Mouse (Mus musculus) kidney, adult 18-20 months (tissue): ENCODE measurements around the gene Syngr2.

ENCODE experiments used
- DNase-seq: peaks from one replicate; pipeline ENCODE4 v3.0.0; 2021

Gene Syngr2

GRCm38 (mm10) chr11:117809407-117810311 lies at the start of gene Syngr2, which contains the start of gene Gm20708:
Syngr2 (plus strand) TSS chr11:117809668.
Gm20708 (plus strand) TSS chr11:117809668.
- DNase-seq = peak; percentile 86

GRCm38 (mm10) chr11:117760374-117761119 lies 48.9 kb upstream of the Syngr2 start:
- DNase-seq = peak; percentile 42

- DNase-seq = no peak
Observed at GRCm38 (mm10) chr11:117761801-117762200, 47.7 kb upstream of the Syngr2 start.

GRCm38 (mm10) chr11:117762246-117762645 lies 47.2 kb upstream of the Syngr2 start:
- no peak for DNase-seq

DNA sequence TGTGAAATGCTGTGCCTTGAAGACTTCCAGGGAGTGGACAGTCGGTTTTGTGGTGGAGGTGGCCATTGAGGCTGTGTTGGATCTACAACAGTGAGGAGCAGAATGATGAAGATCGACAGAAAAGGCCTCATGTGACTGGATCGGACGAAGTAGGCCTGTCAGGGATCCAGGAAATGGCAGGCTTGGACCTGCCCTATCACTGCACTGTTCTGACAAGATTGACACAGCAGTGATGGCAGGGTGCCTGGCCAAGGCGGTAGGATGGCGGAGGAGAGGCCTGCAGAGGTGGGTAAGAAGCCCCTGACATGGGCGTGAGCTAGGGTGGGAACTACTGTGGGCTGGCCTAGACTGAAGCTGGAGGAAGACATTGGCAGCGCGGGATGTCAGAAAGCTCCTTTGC lies 45.1 kb upstream of the Syngr2 start:
- DNase-seq = no peak

DNA sequence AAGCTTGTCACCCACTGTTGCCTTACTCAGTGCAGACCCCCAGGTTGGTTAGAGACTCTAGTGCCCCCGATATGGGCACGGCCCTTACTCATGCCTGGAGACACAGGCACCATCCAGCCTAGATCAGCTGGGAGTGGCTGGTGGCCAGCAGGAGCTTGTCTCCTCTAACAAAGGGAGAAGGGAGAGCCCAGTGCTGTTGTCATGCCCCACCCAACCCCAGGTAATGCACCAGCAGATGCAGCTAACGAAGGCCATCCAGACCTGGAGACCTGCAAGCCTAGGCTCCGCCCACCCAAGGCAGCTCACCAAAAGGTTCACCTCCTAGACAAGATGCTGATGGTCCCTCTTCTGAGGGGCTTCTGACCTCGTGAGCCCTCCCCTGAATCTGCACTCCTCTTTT lies 44.1 kb upstream of the Syngr2 start:
- no peak for DNase-seq

GRCm38 (mm10) chr11:117766275-117766674 lies 43.2 kb upstream of the Syngr2 start:
- no peak for DNase-seq

GRCm38 (mm10) chr11:117768725-117769682 lies 40.5 kb upstream of the Syngr2 start:
- DNase-seq = peak; percentile 35

DNA sequence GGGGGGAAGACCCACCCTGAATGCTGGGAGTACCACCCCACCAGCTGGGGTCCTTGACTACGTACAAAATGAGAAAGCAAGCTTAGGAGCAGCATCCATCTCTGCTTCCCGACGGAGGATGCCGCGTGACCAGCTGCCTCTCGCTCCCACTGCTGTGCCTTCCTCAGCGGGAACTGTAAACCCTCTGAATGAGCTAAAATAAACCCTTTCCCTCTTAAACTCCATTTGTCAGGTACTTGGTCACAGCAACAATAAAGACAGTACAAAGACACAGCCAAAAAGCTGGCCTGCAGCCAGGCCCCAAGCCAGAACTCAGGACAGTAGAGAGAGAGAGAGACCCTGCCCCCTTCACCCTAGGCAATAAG lies 39.8 kb upstream of the Syngr2 start:
- DNase-seq = no peak

DNA sequence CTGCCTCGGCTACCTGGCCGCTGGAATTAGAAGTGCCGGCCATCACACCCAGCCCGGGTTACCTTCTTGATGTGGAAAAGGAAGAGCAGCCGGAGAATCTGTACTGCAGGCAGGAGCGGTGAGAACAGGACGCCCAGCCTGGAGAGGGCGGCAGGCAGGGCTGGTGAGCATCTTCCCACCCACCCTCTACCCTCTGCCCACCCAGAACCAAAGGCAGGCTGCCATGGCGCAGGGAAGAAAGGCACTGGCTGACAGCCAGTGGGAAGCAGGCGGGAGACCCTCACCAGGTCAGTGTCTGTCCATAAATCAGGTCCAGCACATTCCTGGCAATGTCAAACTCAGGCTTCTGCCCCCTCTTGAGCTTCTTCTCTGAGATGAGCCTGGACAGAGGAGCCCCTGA lies 39.1 kb upstream of the Syngr2 start:
- DNase-seq = no peak

- DNase-seq = no peak
Observed at GRCm38 (mm10) chr11:117772352-117772751, 37.1 kb upstream of the Syngr2 start.

GRCm38 (mm10) chr11:117774925-117775324 lies 34.5 kb upstream of the Syngr2 start:
- no peak for DNase-seq

GRCm38 (mm10) chr11:117775540-117775939 lies 33.9 kb upstream of the Syngr2 start:
- DNase-seq = no peak

GRCm38 (mm10) chr11:117776085-117776792 lies 33.2 kb upstream of the Syngr2 start:
- DNase-seq = no peak

DNA sequence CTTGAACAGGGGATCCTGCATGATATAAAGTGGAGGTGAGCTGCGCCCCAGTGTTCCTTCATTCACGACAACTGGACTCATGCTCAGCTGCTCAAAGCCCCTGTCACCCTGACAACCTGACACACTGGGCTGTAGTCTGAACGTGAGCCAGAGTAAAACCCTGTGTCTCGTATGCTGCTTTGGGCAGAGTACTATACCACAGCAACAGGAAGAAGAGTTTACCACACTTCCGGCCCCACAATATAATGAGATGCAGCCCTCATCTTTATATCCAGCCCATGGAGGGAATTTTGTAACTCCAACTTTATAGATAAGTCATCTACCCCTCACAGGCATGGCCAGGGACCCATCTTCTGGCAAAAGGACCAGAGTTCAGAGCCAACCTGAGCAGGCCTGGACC lies 32.4 kb upstream of the Syngr2 start:
- no peak for DNase-seq

DNA sequence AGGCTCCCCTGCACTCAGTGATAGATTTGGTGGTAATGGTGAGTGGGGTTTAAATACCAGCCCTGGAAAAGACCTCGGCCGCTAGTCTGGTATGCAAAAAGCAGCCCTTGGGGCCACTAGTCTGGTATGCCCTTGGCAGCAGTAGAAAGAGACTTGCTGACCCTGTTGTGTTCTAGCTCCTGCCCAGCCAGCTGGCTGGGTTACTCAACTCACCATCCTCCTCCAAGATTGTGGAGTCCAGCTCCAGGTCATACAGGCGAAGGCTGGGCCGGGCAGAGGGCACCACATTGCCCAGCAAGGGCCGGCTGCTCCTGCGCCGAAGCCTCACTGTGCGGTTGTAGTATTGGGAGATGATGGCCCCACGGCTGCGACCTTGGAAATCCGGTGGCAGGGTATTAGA lies 31.4 kb upstream of the Syngr2 start:
- DNase-seq = peak; percentile 59

DNA sequence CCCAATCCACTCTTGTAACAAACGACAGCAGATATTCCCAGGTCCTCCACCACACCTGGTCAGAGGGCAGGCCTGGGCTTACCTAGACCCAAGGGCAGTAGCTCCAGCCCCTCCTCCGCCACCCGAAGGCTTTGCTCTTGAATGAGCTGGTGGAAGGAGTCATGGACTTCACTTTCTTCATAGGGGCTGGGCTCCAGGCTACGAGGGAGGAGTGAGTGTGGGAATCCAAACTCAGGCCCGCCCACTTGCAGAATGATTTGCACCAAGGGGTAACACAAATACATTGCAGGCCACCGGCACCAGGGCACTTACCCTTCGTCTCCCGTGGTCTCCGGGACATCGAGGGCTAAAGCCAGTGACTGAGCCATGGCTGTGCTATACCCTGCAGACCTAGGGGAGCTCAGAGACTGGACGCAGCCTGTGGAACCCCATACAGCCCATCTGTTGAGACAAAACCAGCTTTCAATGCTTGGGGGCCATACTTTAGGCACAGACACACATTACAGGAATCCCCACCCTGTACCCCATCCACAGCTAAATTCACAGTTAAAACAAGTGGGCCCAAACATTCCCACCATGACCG lies 30.5 kb upstream of the Syngr2 start:
- DNase-seq = peak; percentile 39

DNA sequence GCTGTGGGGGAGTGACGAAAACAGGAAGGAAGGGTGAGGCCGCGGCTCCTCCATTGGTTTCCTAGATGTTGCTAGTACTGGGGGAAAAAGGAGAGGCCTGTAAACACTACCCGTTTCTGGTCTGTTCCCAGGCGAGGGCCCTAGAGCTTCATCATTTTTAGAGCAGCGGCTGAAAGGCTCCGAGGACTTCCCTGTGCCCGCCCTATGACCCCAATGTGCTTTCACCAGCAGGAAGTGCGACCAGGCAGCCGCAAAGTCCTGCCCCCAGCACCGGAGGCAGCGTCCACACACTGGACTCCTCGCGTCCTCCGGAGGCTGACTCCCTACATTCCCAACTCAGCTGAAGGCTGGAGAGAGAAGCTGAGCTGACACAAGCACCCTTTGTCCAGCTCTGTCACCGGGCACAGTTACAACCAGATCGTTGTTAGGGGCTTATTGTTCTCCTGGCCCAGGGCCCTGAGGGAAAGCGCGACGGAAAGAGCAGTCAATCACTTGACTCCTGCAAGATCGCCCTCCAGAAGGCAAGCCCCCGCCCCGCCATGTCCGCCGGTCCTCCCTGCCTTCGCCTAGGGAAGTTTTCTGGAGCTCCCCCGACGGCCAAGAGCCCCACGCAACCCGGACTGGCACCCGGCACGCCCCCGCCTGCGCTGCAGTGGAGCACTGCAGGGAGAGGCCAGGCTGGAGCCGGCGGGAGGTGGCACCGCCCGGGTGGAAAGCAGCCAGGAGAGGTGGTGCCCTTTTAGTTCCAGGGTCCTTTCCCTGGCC lies 29.9 kb upstream of the Syngr2 start:
- peak; percentile 87 for DNase-seq

DNA sequence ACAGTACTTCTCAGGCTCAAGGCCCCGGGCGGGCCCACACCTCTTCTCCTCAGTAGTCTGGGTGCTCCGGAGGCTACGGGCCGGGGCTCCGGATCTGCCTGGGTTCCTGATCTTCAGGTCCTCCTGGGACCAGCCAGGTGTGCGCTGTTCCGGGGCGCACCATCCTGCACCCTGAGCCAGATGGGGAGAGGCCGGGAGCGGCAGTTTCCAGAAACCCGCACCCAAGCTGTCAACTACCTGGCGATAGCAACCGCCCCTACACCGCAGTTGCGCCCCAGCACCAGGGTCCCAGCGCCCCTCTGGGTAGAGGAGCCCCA lies 29.3 kb upstream of the Syngr2 start:
- no peak for DNase-seq

- DNase-seq = peak; percentile 94
Observed at GRCm38 (mm10) chr11:117780582-117781111, 28.8 kb upstream of the Syngr2 start.
